In the genomic region with DNA sequence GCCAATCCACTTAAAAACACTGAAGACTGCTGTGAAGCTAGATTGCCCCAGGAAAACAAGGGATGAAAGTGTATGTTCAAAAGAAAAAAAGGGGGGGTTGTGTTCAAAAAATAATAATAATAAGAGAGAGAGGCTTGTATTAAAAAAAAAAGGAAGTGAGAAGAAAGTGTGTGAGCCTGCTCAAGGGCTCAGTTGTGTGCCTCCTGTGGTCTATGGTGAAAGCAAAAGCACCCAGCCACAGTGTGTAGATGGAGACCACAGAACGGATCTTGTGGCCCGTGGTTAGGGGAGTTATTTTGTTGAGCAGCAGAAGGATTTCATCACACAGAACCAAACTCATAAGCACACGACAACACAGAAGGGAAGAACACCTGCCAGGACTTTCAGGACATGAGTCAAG, we compare ENCODE assay signal across 13 mouse cellular contexts. TPM values are rescaled to one million over a fixed set of nuclear protein-coding genes. Genes with fewer than 3 reads are reported as not detected.
A peak's percentile ranks its signal among the peaks of the same experiment; 100 is the strongest.
DNase-seq lines count a peak whose midpoint lies in the region; ATAC-seq lines count a peak whose summit lies in the region.
"Had no signal": no experiment of that assay in that cellular context is flagged by ENCODE, and none has a peak within 500 bp of the region (broad histone marks: within the 10 kb centered on the region; RNA-seq: fewer than 3 reads in every experiment).

No protein-coding gene starts in this region.

- no peak overlapping the region for H3K4me2 ChIP-seq in kidney, embryonic 15.5 days
- no peak overlapping the region for H3K4me2 ChIP-seq in midbrain, embryonic 15.5 days
- H3K4me2 ChIP-seq: heart, embryonic 13.5 days; hindbrain, embryonic 14.5 days had no signal

- no peak overlapping the region for H3K9ac ChIP-seq in kidney, embryonic 15.5 days
- H3K9ac ChIP-seq in midbrain, embryonic 15.5 days: no peak overlapping the region
- H3K9ac ChIP-seq: heart, embryonic 13.5 days; hindbrain, embryonic 14.5 days had no signal

- peaks cover 16% of the 10 kb centered on the region for H3K4me1 ChIP-seq in heart, embryonic 10.5 days
- peaks cover 17% of the 10 kb centered on the region for H3K4me1 ChIP-seq in kidney, embryonic 15.5 days
- H3K4me1 ChIP-seq in midbrain, embryonic 15.5 days: peaks cover 18% of the 10 kb centered on the region
- peaks cover 24% of the 10 kb centered on the region for H3K4me1 ChIP-seq in forebrain, embryonic 10.5 days

- no peaks in the 10 kb centered on the region for H3K9me3 ChIP-seq in heart, embryonic 10.5 days
- H3K9me3 ChIP-seq in kidney, embryonic 15.5 days (replicated peaks): no peaks in the 10 kb centered on the region
- no peaks in the 10 kb centered on the region for H3K9me3 ChIP-seq in midbrain, embryonic 15.5 days
- no peaks in the 10 kb centered on the region for H3K9me3 ChIP-seq in forebrain, embryonic 10.5 days
- H3K9me3 ChIP-seq: heart, embryonic 13.5 days had no signal

- no peak overlapping the region for H3K27ac ChIP-seq in heart, embryonic 10.5 days
- H3K27ac ChIP-seq in kidney, embryonic 15.5 days: no peak overlapping the region
- H3K27ac ChIP-seq in midbrain, embryonic 15.5 days: no peak overlapping the region
- no peak overlapping the region for H3K27ac ChIP-seq in forebrain, embryonic 10.5 days
- H3K27ac ChIP-seq: heart, embryonic 13.5 days; hindbrain, embryonic 14.5 days; left cerebral cortex, adult 2 months had no signal

- ATAC-seq in monocyte, adult 5-6 weeks (replicated peaks; ENCODE audit: insufficient number of reproducible peaks, low FRiP score, low TSS enrichment, poor library complexity, severe bottlenecking): peak; percentile 78
- ATAC-seq in kidney, embryonic 15.5 days (replicated peaks; ENCODE audit: low FRiP score): no peak
- no peak for ATAC-seq in midbrain, embryonic 15.5 days (replicated peaks)

- peak; percentile 94 for DNase-seq in heart, adult 11 months
- no peak for DNase-seq in heart, embryonic 10.5 days (ENCODE audit: low spot score)
- DNase-seq in c-Kit-positive CD71-negative TER-119-negative erythroid progenitor cells, embryonic 14.5 days (ENCODE audit: low read depth): peak; percentile 70
- DNase-seq in thymus, postnatal 25 days: peak; percentile 64
- no peak for DNase-seq in forebrain, embryonic 10.5 days (ENCODE audit: extremely low spot score, low spot score)
- DNase-seq: adrenal gland, postnatal 14 days; cerebellum, adult 11-12 months had no signal

- no peaks in the 10 kb centered on the region for H3K27me3 ChIP-seq in heart, embryonic 10.5 days (ENCODE audit: insufficient read depth, poor library complexity, severe bottlenecking)
- no peaks in the 10 kb centered on the region for H3K27me3 ChIP-seq in kidney, embryonic 15.5 days
- no peaks in the 10 kb centered on the region for H3K27me3 ChIP-seq in midbrain, embryonic 15.5 days (replicated peaks)
- H3K27me3 ChIP-seq in forebrain, embryonic 10.5 days (ENCODE audit: poor library complexity, severe bottlenecking): no peaks in the 10 kb centered on the region
- H3K27me3 ChIP-seq: heart, embryonic 13.5 days had no signal

- whole genome bisulfite sequencing in heart, embryonic 10.5 days: 81% methylated on average over 3 of the region's 3 CpGs
- WGBS in kidney, embryonic 15.5 days: 93% methylated on average over 3 of the region's 3 CpGs
- 95% methylated on average over 3 of the region's 3 CpGs for WGBS in midbrain, embryonic 15.5 days
- 98% methylated on average over 3 of the region's 3 CpGs for WGBS in forebrain, embryonic 10.5 days

- H3K4me3 ChIP-seq in heart, embryonic 10.5 days: no peak overlapping the region
- H3K4me3 ChIP-seq in kidney, embryonic 15.5 days (replicated peaks): no peak overlapping the region
- H3K4me3 ChIP-seq in midbrain, embryonic 15.5 days: no peak overlapping the region
- H3K4me3 ChIP-seq in forebrain, embryonic 10.5 days: no peak overlapping the region
- H3K4me3 ChIP-seq: heart, embryonic 13.5 days; left cerebral cortex, adult 2 months had no signal

- peaks cover 40% of the 10 kb centered on the region for H3K36me3 ChIP-seq in heart, embryonic 10.5 days
- peaks cover 3% of the 10 kb centered on the region; the same call in 1 of the 2 replicates for H3K36me3 ChIP-seq in kidney, embryonic 15.5 days
- no peaks in the 10 kb centered on the region for H3K36me3 ChIP-seq in midbrain, embryonic 15.5 days (replicated peaks)
- peaks cover 59% of the 10 kb centered on the region for H3K36me3 ChIP-seq in forebrain, embryonic 10.5 days (replicated peaks)

RNA-seq across cellular contexts. Expression of gene Hdac10, which starts 2.8 kb away (rescaled TPM):
- polyA plus RNA-seq in heart, embryonic 10.5 days (2016; fragmentation: Nextera tagmentation; extraction: Ambion mirVana): 18.5 and 19.0 TPM in 2 replicates
- total RNA-seq in monocyte, adult 5-6 weeks (2017): 19.4 to 24.3 TPM (median 20.6 TPM) in 3 replicates
- 17.8 and 19.3 TPM in 2 replicates for polyA plus RNA-seq in kidney, embryonic 15.5 days (2015; fragmentation: Nextera tagmentation; extraction: Ambion mirVana)
- 27.0 and 31.4 TPM in 2 replicates for polyA plus RNA-seq in midbrain, embryonic 15.5 days (2015; fragmentation: Nextera tagmentation; extraction: Ambion mirVana)
- polyA plus RNA-seq in forebrain, embryonic 10.5 days (2016; fragmentation: Nextera tagmentation; extraction: Ambion mirVana): 15.0 and 16.5 TPM in 2 replicates

RNA-seq across cellular contexts. Expression of gene Tubgcp6, which starts 8.4 kb away (rescaled TPM):
- 15.4 and 17.1 TPM in 2 replicates for polyA plus RNA-seq in heart, embryonic 10.5 days (2016; fragmentation: Nextera tagmentation; extraction: Ambion mirVana)
- total RNA-seq in monocyte, adult 5-6 weeks (2017): 11.0 to 27.3 TPM (median 26.4 TPM) in 3 replicates
- 13.8 and 16.0 TPM in 2 replicates for polyA plus RNA-seq in kidney, embryonic 15.5 days (2015; fragmentation: Nextera tagmentation; extraction: Ambion mirVana)
- 20.1 and 21.2 TPM in 2 replicates for polyA plus RNA-seq in midbrain, embryonic 15.5 days (2015; fragmentation: Nextera tagmentation; extraction: Ambion mirVana)
- polyA plus RNA-seq in forebrain, embryonic 10.5 days (2016; fragmentation: Nextera tagmentation; extraction: Ambion mirVana): 25.7 and 26.5 TPM in 2 replicates

RNA-seq across cellular contexts. Expression of gene Mapk12, which starts 9.2 kb away (rescaled TPM):
- 25.4 and 26.4 TPM in 2 replicates for polyA plus RNA-seq in heart, embryonic 10.5 days (2016; fragmentation: Nextera tagmentation; extraction: Ambion mirVana)
- 0.39 to 5.8 TPM (median 3.7 TPM) in 3 replicates for total RNA-seq in monocyte, adult 5-6 weeks (2017)
- 14.8 and 16.7 TPM in 2 replicates for polyA plus RNA-seq in kidney, embryonic 15.5 days (2015; fragmentation: Nextera tagmentation; extraction: Ambion mirVana)
- 4.0 and 5.1 TPM in 2 replicates for polyA plus RNA-seq in midbrain, embryonic 15.5 days (2015; fragmentation: Nextera tagmentation; extraction: Ambion mirVana)
- 34.9 and 38.4 TPM in 2 replicates for polyA plus RNA-seq in forebrain, embryonic 10.5 days (2016; fragmentation: Nextera tagmentation; extraction: Ambion mirVana)

RNA-seq across cellular contexts. Expression of gene Mapk11, which starts 18.1 kb away (rescaled TPM):
- polyA plus RNA-seq in heart, embryonic 10.5 days (2016; fragmentation: Nextera tagmentation; extraction: Ambion mirVana): 4.2 and 4.8 TPM in 2 replicates
- 4.5 to 6.6 TPM (median 4.6 TPM) in 3 replicates for total RNA-seq in monocyte, adult 5-6 weeks (2017)
- polyA plus RNA-seq in kidney, embryonic 15.5 days (2015; fragmentation: Nextera tagmentation; extraction: Ambion mirVana): 15.4 and 16.5 TPM in 2 replicates
- 30.8 and 32.5 TPM in 2 replicates for polyA plus RNA-seq in midbrain, embryonic 15.5 days (2015; fragmentation: Nextera tagmentation; extraction: Ambion mirVana)
- polyA plus RNA-seq in forebrain, embryonic 10.5 days (2016; fragmentation: Nextera tagmentation; extraction: Ambion mirVana): 35.7 and 36.3 TPM in 2 replicates

RNA-seq across cellular contexts. Expression of gene Selenoo, which starts 42.4 kb away (rescaled TPM):
- polyA plus RNA-seq in heart, embryonic 10.5 days (2016; fragmentation: Nextera tagmentation; extraction: Ambion mirVana): 9.5 and 11.8 TPM in 2 replicates
- total RNA-seq in monocyte, adult 5-6 weeks (2017): 13.1 to 23.8 TPM (median 16.3 TPM) in 3 replicates
- 18.0 and 19.9 TPM in 2 replicates for polyA plus RNA-seq in kidney, embryonic 15.5 days (2015; fragmentation: Nextera tagmentation; extraction: Ambion mirVana)
- polyA plus RNA-seq in midbrain, embryonic 15.5 days (2015; fragmentation: Nextera tagmentation; extraction: Ambion mirVana): 20.4 and 22.4 TPM in 2 replicates
- polyA plus RNA-seq in forebrain, embryonic 10.5 days (2016; fragmentation: Nextera tagmentation; extraction: Ambion mirVana): 14.4 and 14.8 TPM in 2 replicates

Comparison
In these comparisons a context has a peak if more than half of its experiments do, and no peak if none do; other contexts are left out.
1. DNase-seq: peak in heart, adult 11 months (single experiment), c-Kit-positive CD71-negative TER-119-negative erythroid progenitor cells, embryonic 14.5 days (single experiment) and thymus, postnatal 25 days (single experiment); none in heart, embryonic 10.5 days (single experiment) and forebrain, embryonic 10.5 days (single experiment).